Mouse (Mus musculus) testis, adult 2 months (tissue): ENCODE data around the gene Cadm4. TPM values are rescaled to one million over a fixed set of nuclear protein-coding genes. Genes with fewer than 3 reads are reported as not detected.
"Not testable (repeated sequence)": the region's sequence is repeated elsewhere in the genome, so short reads cannot be mapped to it uniquely, and the experiment has no call there.

Source experiments
- H3K27ac ChIP-seq: fragments of 200-500 bp; 2 replicates; pipeline ENCODE4 v1.5.1; 2012; ENCODE audit warnings: low read depth, low read length; ENCODE audit not compliant: control insufficient read depth, insufficient read depth
- H3K27me3 ChIP-seq: fragments of 200-500 bp; 2 replicates; pipeline ENCODE4 v1.6.1; 2012; ENCODE audit warnings: mild to moderate bottlenecking, low read length, moderate library complexity; ENCODE audit not compliant: control insufficient read depth, insufficient read depth
- H3K36me3 ChIP-seq: fragments of 200-500 bp; 2 replicates; pipeline ENCODE4 v1.6.1; 2012; ENCODE audit warnings: mild to moderate bottlenecking, low read length; ENCODE audit not compliant: control insufficient read depth, insufficient read depth
- H3K4me1 ChIP-seq: fragments of 200-500 bp; 2 replicates; pipeline ENCODE4 v1.6.1; 2012; ENCODE audit warnings: low read length; ENCODE audit not compliant: control insufficient read depth, insufficient read depth
- H3K4me3 ChIP-seq: fragments of 200-500 bp; 2 replicates; pipeline ENCODE4 v1.5.1; 2012; ENCODE audit warnings: low read depth, mild to moderate bottlenecking, low read length, moderate library complexity, mixed read lengths; ENCODE audit not compliant: control insufficient read depth
- CTCF ChIP-seq: fragments of 200-500 bp; IDR thresholded peaks from 2 replicates; pipeline ENCODE4 v1.5.1; 2012; ENCODE audit warnings: low read depth, mild to moderate bottlenecking, inconsistent platforms, low read length, moderate library complexity; ENCODE audit not compliant: control insufficient read depth, insufficient read depth, insufficient replicate concordance
- POLR2A ChIP-seq: fragments of 200-500 bp; IDR thresholded peaks from 2 replicates; pipeline ENCODE4 v1.6.1; 2012; ENCODE audit warnings: low read depth, mild to moderate bottlenecking, inconsistent platforms, low read length, moderate library complexity; ENCODE audit not compliant: control insufficient read depth
- polyA plus RNA-seq: library from polyadenylated mRNA; depleted of rRNA; stranded (reverse); fragments of >200 nt; gene quantifications from 2 replicates; pipeline ENCODE4 v1.2.3, GENCODE M21; 2012

The Cadm4 gene
- polyA plus RNA-seq, 1 experiment = 2.5 TPM

GRCm38 (mm10) chr7:24478911-24479310 is 2.9 kb upstream of the Cadm4 start:
- Histone ChIP-seq H3K27ac (no peak overlapping the region), H3K27me3 (no peaks in the 10 kb centered on the region), H3K4me3 (no peak overlapping the region), H3K4me1 (peaks cover 19% of the 10 kb centered on the region), H3K36me3 (no peaks in the 10 kb centered on the region)
- TF ChIP-seq POLR2A (no peak), CTCF (no peak)

GRCm38 (mm10) chr7:24479685-24480084 is 2.1 kb upstream of the Cadm4 start:
- Histone ChIP-seq H3K27ac (no peak overlapping the region), H3K4me1 (peaks cover 13% of the 10 kb centered on the region), H3K27me3 (no peaks in the 10 kb centered on the region), H3K36me3 (no peaks in the 10 kb centered on the region), H3K4me3 (no peak overlapping the region)
- TF ChIP-seq POLR2A = no peak
- no peak for TF ChIP-seq CTCF

GRCm38 (mm10) chr7:24480121-24480941 is 1.5 kb upstream of the Cadm4 start:
- Histone ChIP-seq H3K4me3 (no peak overlapping the region), H3K4me1 (peaks cover 8% of the 10 kb centered on the region), H3K27me3 (no peaks in the 10 kb centered on the region), H3K27ac (no peak overlapping the region), H3K36me3 (no peaks in the 10 kb centered on the region)
- no peak for TF ChIP-seq POLR2A
- TF ChIP-seq CTCF = no peak

- no peaks in the 10 kb centered on the region for H3K36me3 ChIP-seq
- H3K27ac ChIP-seq = no peak overlapping the region
- TF ChIP-seq POLR2A (no peak), CTCF (no peak)
- peaks cover 10% of the 10 kb centered on the region for H3K4me1 ChIP-seq
- H3K4me3 ChIP-seq = peak overlapping the region; percentile 89
- H3K27me3 ChIP-seq = no peaks in the 10 kb centered on the region
Measured at GRCm38 (mm10) chr7:24480986-24481473, 793 bp upstream of the Cadm4 start.

GRCm38 (mm10) chr7:24482208-24483020 is 591 bp downstream of the Cadm4 start:
- H3K4me3 ChIP-seq = no peak overlapping the region; the same call in 1 of the 2 replicates
- peaks cover 15% of the 10 kb centered on the region for H3K4me1 ChIP-seq
- H3K36me3 ChIP-seq = no peaks in the 10 kb centered on the region
- TF ChIP-seq POLR2A = no peak
- TF ChIP-seq CTCF = no peak
- H3K27me3 ChIP-seq = no peaks in the 10 kb centered on the region
- no peak overlapping the region for H3K27ac ChIP-seq

GRCm38 (mm10) chr7:24483291-24483690 is 1.5 kb downstream of the Cadm4 start:
- H3K4me1 ChIP-seq = peaks cover 15% of the 10 kb centered on the region
- H3K27me3 ChIP-seq, H3K4me3 ChIP-seq, H3K36me3 ChIP-seq, H3K27ac ChIP-seq: not testable (repeated sequence)

- Histone ChIP-seq H3K4me3 (no peak overlapping the region), H3K27me3 (no peaks in the 10 kb centered on the region), H3K27ac (no peak overlapping the region)
Measured at GRCm38 (mm10) chr7:24485481-24485880, 3.7 kb downstream of the Cadm4 start.

More at GRCm38 (mm10) chr7:24485481-24485880, 3.7 kb downstream of the Cadm4 start:
- peaks cover 15% of the 10 kb centered on the region for H3K4me1 ChIP-seq
- TF ChIP-seq CTCF (no peak), POLR2A (no peak)
- no peaks in the 10 kb centered on the region for H3K36me3 ChIP-seq
